Mouse (Mus musculus) spleen, adult 2 months (tissue): ENCODE measurements around the gene Slc19a1.

ENCODE experiments used
- CTCF ChIP-seq: fragments of 200-500 bp; IDR thresholded peaks from 2 replicates; pipeline ENCODE4 v1.5.1; 2011; ENCODE audit warnings: mild to moderate bottlenecking, inconsistent platforms; ENCODE audit not compliant: insufficient read depth, insufficient read length, insufficient replicate concordance; ENCODE audit errors: extremely low read depth
- POLR2A ChIP-seq: fragments of 200-500 bp; IDR thresholded peaks from 2 replicates; pipeline ENCODE4 v1.6.1; 2011; ENCODE audit warnings: low read depth, low read length, inconsistent platforms

DNA sequence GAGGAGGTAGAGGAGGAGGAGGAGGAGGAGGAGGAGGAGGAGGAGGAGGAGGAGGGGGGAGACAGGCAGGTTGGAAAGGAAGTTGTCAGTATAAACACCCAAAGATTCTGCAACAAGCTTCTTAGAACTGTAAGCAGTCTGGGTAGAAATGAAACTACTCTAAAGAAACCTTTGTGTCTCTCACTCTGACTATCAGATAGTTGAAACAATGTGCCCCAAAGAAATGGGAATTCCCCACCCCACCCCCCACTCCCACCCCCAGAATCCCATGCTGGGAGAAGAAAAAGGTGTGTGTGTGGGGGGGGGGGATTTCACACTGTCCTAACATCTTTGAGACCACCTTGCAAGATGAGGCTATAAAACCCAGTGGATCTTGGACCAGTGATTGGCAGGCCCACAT is 72.3 kb downstream of the Slc19a1 start:
- TF ChIP-seq CTCF: no peak
- no peak for TF ChIP-seq POLR2A
